Mouse (Mus musculus): ENCODE results near the gene Nptxr. TPM values are rescaled to one million over a fixed set of nuclear protein-coding genes. Genes with fewer than 3 reads are reported as not detected.
A peak's percentile ranks its signal among the peaks of the same experiment; 100 is the strongest.

Gene Nptxr
- 0.12 TPM in 2 replicates for total RNA-seq (2017)

GRCm38 (mm10) chr15:79804352-79805071 is at the start of gene Nptxr:
Gene Nptxr (minus strand): TSS chr15:79804766.
- ATAC-seq (ENCODE audit: extremely low read depth, insufficient number of reproducible peaks, low FRiP score, poor library complexity, severe bottlenecking): no peak

GRCm38 (mm10) chr15:79850143-79850542 is 45.6 kb upstream of the Nptxr start:
- ATAC-seq (ENCODE audit: extremely low read depth, insufficient number of reproducible peaks, low FRiP score, poor library complexity, severe bottlenecking): no peak

- ATAC-seq (ENCODE audit: extremely low read depth, insufficient number of reproducible peaks, low FRiP score, poor library complexity, severe bottlenecking): no peak
Measured at GRCm38 (mm10) chr15:79847100-79847499, 42.5 kb upstream of the Nptxr start.

GRCm38 (mm10) chr15:79845986-79846385 is 41.4 kb upstream of the Nptxr start:
- ATAC-seq (ENCODE audit: extremely low read depth, insufficient number of reproducible peaks, low FRiP score, poor library complexity, severe bottlenecking): no peak

GRCm38 (mm10) chr15:79842985-79843384 is 38.4 kb upstream of the Nptxr start:
- no peak for ATAC-seq (ENCODE audit: extremely low read depth, insufficient number of reproducible peaks, low FRiP score, poor library complexity, severe bottlenecking)

GRCm38 (mm10) chr15:79840281-79840680 is 35.7 kb upstream of the Nptxr start:
- ATAC-seq (ENCODE audit: extremely low read depth, insufficient number of reproducible peaks, low FRiP score, poor library complexity, severe bottlenecking): no peak

GRCm38 (mm10) chr15:79834881-79835260 is 30.3 kb upstream of the Nptxr start:
- ATAC-seq (ENCODE audit: extremely low read depth, insufficient number of reproducible peaks, low FRiP score, poor library complexity, severe bottlenecking): no peak

GRCm38 (mm10) chr15:79834130-79834880 is 29.7 kb upstream of the Nptxr start, which contains the start of the genes Npcd and Cbx6:
Gene Npcd (minus strand): TSS chr15:79834237.
Gene Cbx6 (minus strand): TSS chr15:79834688.
- 0 out of 2 replicates have a peak, but pooled peaks have one; percentile 24 for ATAC-seq (ENCODE audit: extremely low read depth, insufficient number of reproducible peaks, low FRiP score, poor library complexity, severe bottlenecking)

GRCm38 (mm10) chr15:79833251-79834050 is 28.9 kb upstream of the Nptxr start:
- ATAC-seq (ENCODE audit: extremely low read depth, insufficient number of reproducible peaks, low FRiP score, poor library complexity, severe bottlenecking): no peak

- peak; percentile 52 for ATAC-seq (ENCODE audit: extremely low read depth, insufficient number of reproducible peaks, low FRiP score, poor library complexity, severe bottlenecking)
Measured at GRCm38 (mm10) chr15:79832064-79832900, 27.7 kb upstream of the Nptxr start.

GRCm38 (mm10) chr15:79830388-79830787 is 25.8 kb upstream of the Nptxr start:
- peak; percentile 52 for ATAC-seq (ENCODE audit: extremely low read depth, insufficient number of reproducible peaks, low FRiP score, poor library complexity, severe bottlenecking)

- no peak for ATAC-seq (ENCODE audit: extremely low read depth, insufficient number of reproducible peaks, low FRiP score, poor library complexity, severe bottlenecking)
Measured at GRCm38 (mm10) chr15:79829431-79829830, 24.9 kb upstream of the Nptxr start.

- ATAC-seq (ENCODE audit: extremely low read depth, insufficient number of reproducible peaks, low FRiP score, poor library complexity, severe bottlenecking): no peak
Measured at GRCm38 (mm10) chr15:79828366-79829035, 23.9 kb upstream of the Nptxr start.

GRCm38 (mm10) chr15:79827778-79828210 is 23.2 kb upstream of the Nptxr start:
- ATAC-seq (ENCODE audit: extremely low read depth, insufficient number of reproducible peaks, low FRiP score, poor library complexity, severe bottlenecking): no peak

GRCm38 (mm10) chr15:79827061-79827777 is 22.7 kb upstream of the Nptxr start:
- ATAC-seq (ENCODE audit: extremely low read depth, insufficient number of reproducible peaks, low FRiP score, poor library complexity, severe bottlenecking): no peak

GRCm38 (mm10) chr15:79826221-79826935 is 21.8 kb upstream of the Nptxr start:
- ATAC-seq (ENCODE audit: extremely low read depth, insufficient number of reproducible peaks, low FRiP score, poor library complexity, severe bottlenecking): no peak

All from neutrophil, adult 5-6 weeks (primary cell).